Mouse (Mus musculus) MEL (cell line): ENCODE measurements around the gene Uso1. TPM values are rescaled to one million over a fixed set of nuclear protein-coding genes. Genes with fewer than 3 reads are reported as not detected.

ENCODE experiments used
- DNase-seq: peaks from one replicate; pipeline ENCODE4 v3.0.0; 2011; ENCODE audit warnings: low read depth, low spot score
- H3K27ac ChIP-seq: 2 replicates; pipeline ENCODE4 v1.5.1; 2012; ENCODE audit warnings: low read depth, mild to moderate bottlenecking, control low read depth, low read length, moderate library complexity; ENCODE audit not compliant: control insufficient read depth
- H3K27me3 ChIP-seq, 2 experiments: fragments of 150-350 bp in 1 of 2; sonication (generic) in 1 of 2; 2 replicates each; pipeline ENCODE4 v1.6.1; 2012; ENCODE audit warnings: low read length in 2 of 2, mild to moderate bottlenecking in 2 of 2, improper control_type of control experiment in 1 of 2, moderate library complexity in 1 of 2; ENCODE audit not compliant: insufficient read depth in 2 of 2, control insufficient read depth in 1 of 2
- H3K36me3 ChIP-seq, 2 experiments: 2 replicates each; pipeline ENCODE4 v1.6.1; 2012 to 2014; ENCODE audit warnings: low read length in 2 of 2, improper control_type of control experiment in 1 of 2, inconsistent platforms in 1 of 2, mild to moderate bottlenecking in 1 of 2; ENCODE audit not compliant: insufficient read depth in 2 of 2, control insufficient read depth in 1 of 2
- H3K4me1 ChIP-seq, 2 experiments: fragments of 150-350 bp in 1 of 2; sonication (generic) in 1 of 2; 2 replicates each; pipeline ENCODE4 v1.6.1; 2012; ENCODE audit warnings: low read length in 2 of 2, improper control_type of control experiment in 1 of 2, mild to moderate bottlenecking in 1 of 2; ENCODE audit not compliant: insufficient read depth in 2 of 2, control insufficient read depth in 1 of 2
- H3K4me3 ChIP-seq, 2 experiments: fragments of 150-350 bp in 1 of 2; sonication (generic) in 1 of 2; 2 replicates each; pipeline ENCODE4 v1.5.1; 2012; ENCODE audit warnings: low read depth in 2 of 2, low read length in 2 of 2, mild to moderate bottlenecking in 2 of 2, moderate library complexity in 2 of 2, control low read depth in 1 of 2, improper control_type of control experiment in 1 of 2; ENCODE audit not compliant: control insufficient read depth in 1 of 2, insufficient read depth in 1 of 2
- H3K79me2 ChIP-seq: 2 replicates; pipeline ENCODE4 v1.6.1; 2012; ENCODE audit warnings: mild to moderate bottlenecking, low read length, moderate library complexity; ENCODE audit not compliant: control insufficient read depth, poor library complexity, insufficient read depth
- H3K9ac ChIP-seq: 2 replicates; pipeline ENCODE4 v1.6.1; 2012; ENCODE audit warnings: low read depth, mild to moderate bottlenecking, control low read depth, low read length, moderate library complexity; ENCODE audit not compliant: control insufficient read depth, poor library complexity, severe bottlenecking
- H3K9me3 ChIP-seq: fragments of 150-350 bp; sonication (generic); replicated peaks from 2 replicates; pipeline ENCODE4 v1.6.1; 2012; ENCODE audit warnings: mild to moderate bottlenecking, low read length, improper control_type of control experiment, moderate library complexity; ENCODE audit not compliant: insufficient read depth
- BHLHE40 ChIP-seq: IDR thresholded peaks from 2 replicates; pipeline ENCODE4 v1.6.1; 2012; ENCODE audit warnings: low read depth, mild to moderate bottlenecking, inconsistent platforms, low read length, improper control_type of control experiment, borderline replicate concordance
- CHD1 ChIP-seq: IDR thresholded peaks from 2 replicates; pipeline ENCODE4 v1.6.1; 2012; ENCODE audit warnings: low read depth, mild to moderate bottlenecking, inconsistent platforms, low read length, improper control_type of control experiment
- CTCF ChIP-seq, 3 experiments: IDR thresholded peaks in 2 of 3; conservative IDR thresholded peaks in 1 of 3; 2 replicates each; pipeline ENCODE4 v1.5.1; 2011 to 2012; ENCODE audit warnings: low read length in 3 of 3, low read depth in 2 of 3, mild to moderate bottlenecking in 2 of 3, improper control_type of control experiment in 1 of 3, inconsistent platforms in 1 of 3, mixed read lengths in 1 of 3, moderate library complexity in 1 of 3; ENCODE audit not compliant: control insufficient read depth in 1 of 3, insufficient read depth in 1 of 3, poor library complexity in 1 of 3, severe bottlenecking in 1 of 3
- KAT2A ChIP-seq: conservative IDR thresholded peaks from 2 replicates; pipeline ENCODE4 v1.6.1; 2012; ENCODE audit warnings: low read depth, low read length, improper control_type of control experiment, inconsistent platforms
- MAFK ChIP-seq: IDR thresholded peaks from 2 replicates; pipeline ENCODE4 v1.6.1; 2011; ENCODE audit warnings: low read depth, mild to moderate bottlenecking, low read length, improper control_type of control experiment, borderline replicate concordance
- MXI1 ChIP-seq: IDR thresholded peaks from 2 replicates; pipeline ENCODE4 v1.6.1; 2011; ENCODE audit warnings: mild to moderate bottlenecking, low read depth, low read length, improper control_type of control experiment
- MYB ChIP-seq: IDR thresholded peaks from 2 replicates; pipeline ENCODE4 v1.6.1; 2011; ENCODE audit warnings: mild to moderate bottlenecking, low read depth, low read length, improper control_type of control experiment
- MYC ChIP-seq: IDR thresholded peaks from 2 replicates; pipeline ENCODE4 v1.6.1; 2011; ENCODE audit warnings: low read depth, mild to moderate bottlenecking, low read length, improper control_type of control experiment, moderate library complexity
- NELFE ChIP-seq: IDR thresholded peaks from 2 replicates; pipeline ENCODE4 v1.6.1; 2011; ENCODE audit warnings: low read depth, low read length, improper control_type of control experiment
- POLR2AphosphoS5 ChIP-seq: IDR thresholded peaks from 2 replicates; pipeline ENCODE4 v1.6.1; 2012; ENCODE audit warnings: low read depth, borderline replicate concordance, mild to moderate bottlenecking, inconsistent platforms, low read length, moderate library complexity, mixed read lengths
- RCOR1 ChIP-seq: IDR thresholded peaks from 2 replicates; pipeline ENCODE4 v1.6.1; 2012; ENCODE audit warnings: low read depth, mild to moderate bottlenecking, inconsistent platforms, low read length, improper control_type of control experiment
- SIN3A ChIP-seq: IDR thresholded peaks from 2 replicates; pipeline ENCODE4 v1.6.1; 2012; ENCODE audit warnings: low read length, improper control_type of control experiment, inconsistent platforms
- TAL1 ChIP-seq: IDR thresholded peaks from 2 replicates; pipeline ENCODE4 v1.6.1; 2012; ENCODE audit warnings: mild to moderate bottlenecking, inconsistent platforms, low read length, moderate library complexity, mixed read lengths
- TCF12 ChIP-seq: IDR thresholded peaks from 2 replicates; pipeline ENCODE4 v1.6.1; 2014; ENCODE audit warnings: low read depth, mild to moderate bottlenecking, inconsistent platforms, low read length, improper control_type of control experiment, moderate library complexity
- UBTF ChIP-seq: IDR thresholded peaks from 2 replicates; pipeline ENCODE4 v1.6.1; 2012; ENCODE audit warnings: low read depth, mild to moderate bottlenecking, inconsistent platforms, low read length, improper control_type of control experiment, moderate library complexity, borderline replicate concordance; ENCODE audit not compliant: insufficient read depth
- ZNF384 ChIP-seq: IDR thresholded peaks from 2 replicates; pipeline ENCODE4 v1.6.1; 2012; ENCODE audit warnings: low read depth, mild to moderate bottlenecking, inconsistent platforms, low read length, improper control_type of control experiment
- polyA plus RNA-seq, 2 experiments: library from polyadenylated mRNA; stranded (reverse) in 1 of 2; unstranded in 1 of 2; fragments of >175 nt in 1 of 2; fragments of >200 nt in 1 of 2; gene quantifications; 2 replicates each; pipeline versions ENCODE4 v1.2.1 to v1.2.4; 2012; ENCODE audit warnings: low replicate concordance in 2 of 2, low read depth in 1 of 2; ENCODE audit not compliant: insufficient read length in 2 of 2, insufficient read depth in 1 of 2, missing spikeins in 1 of 2
- total RNA-seq: library from RNA; depleted of rRNA; stranded (reverse); fragments of 300-350 nt; gene quantifications from 2 replicates; pipeline ENCODE4 v1.2.3, GENCODE M21; 2012

The Uso1 gene
- total and polyA plus RNA-seq, 3 experiments: 22.1 to 69.1 (median 62.0) TPM

DNA sequence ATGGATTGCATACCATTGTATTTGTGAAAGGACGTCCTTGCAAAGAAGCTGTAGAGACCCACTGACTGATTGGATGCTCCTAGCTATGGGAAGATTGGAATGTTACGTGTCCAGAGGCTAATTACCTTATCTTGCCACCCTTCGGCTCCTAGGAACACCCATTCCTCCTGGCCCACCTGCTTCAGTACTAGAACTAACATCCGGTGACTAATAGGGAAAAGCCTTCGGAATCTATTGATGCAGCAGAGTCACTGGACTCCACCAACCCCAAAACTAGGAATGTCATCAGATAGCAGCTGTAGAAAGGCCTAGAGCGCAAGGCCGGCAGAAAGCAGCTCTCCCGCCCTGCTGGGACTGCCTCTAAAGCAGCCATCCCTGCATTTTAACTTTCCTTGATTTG is 36.1 kb upstream of the Uso1 start:
- DNase-seq: no peak
- TF ChIP-seq MAFK: no peak
- no peak for TF ChIP-seq RCOR1
- no peak for TF ChIP-seq POLR2AphosphoS5
- no peak for TF ChIP-seq UBTF
- Histone ChIP-seq H3K4me3 (no peak overlapping the region), H3K9ac (no peak overlapping the region), H3K79me2 (no peaks in the 10 kb centered on the region), H3K9me3 (no peaks in the 10 kb centered on the region), H3K27me3 (no peaks in the 10 kb centered on the region), H3K27ac (no peak overlapping the region), H3K4me1 (peaks cover 0 to 2% of the 10 kb centered on the region in 2 experiments; a peak in 1 of 4 replicates), H3K36me3 (peaks cover 0 to 2% of the 10 kb centered on the region in 2 experiments; a peak in 1 of 4 replicates)

DNA sequence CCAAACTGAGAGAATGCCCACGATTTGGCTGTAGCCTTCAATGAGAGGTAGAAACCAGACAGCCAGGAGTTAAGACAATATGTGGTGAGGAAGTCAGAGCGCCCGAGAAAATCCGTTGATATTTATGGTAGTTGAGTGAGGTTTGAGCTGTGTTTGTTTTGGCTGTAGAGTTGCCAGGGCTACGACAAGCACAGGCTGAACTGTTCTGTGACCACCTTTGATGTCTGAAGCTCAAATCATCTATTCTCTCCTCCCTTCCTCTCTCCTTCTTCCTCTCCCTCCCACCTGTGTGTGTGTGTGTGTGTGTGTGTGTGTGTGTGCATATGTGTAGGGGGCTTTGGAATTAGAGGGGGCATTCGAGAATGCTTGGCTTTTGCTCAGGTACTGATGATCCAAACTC is 34.7 kb upstream of the Uso1 start:
- DNase-seq: no peak
- Histone ChIP-seq H3K36me3 (peaks cover 0 to 6% of the 10 kb centered on the region in 2 experiments; a peak in 2 of 4 replicates), H3K4me3 (no peak overlapping the region), H3K79me2 (no peaks in the 10 kb centered on the region), H3K9ac (no peak overlapping the region), H3K9me3 (no peaks in the 10 kb centered on the region), H3K4me1 (peaks cover 0 to 5% of the 10 kb centered on the region in 2 experiments; a peak in 1 of 4 replicates), H3K27ac (no peak overlapping the region), H3K27me3 (no peaks in the 10 kb centered on the region)
- no peak for TF ChIP-seq ZNF384

DNA sequence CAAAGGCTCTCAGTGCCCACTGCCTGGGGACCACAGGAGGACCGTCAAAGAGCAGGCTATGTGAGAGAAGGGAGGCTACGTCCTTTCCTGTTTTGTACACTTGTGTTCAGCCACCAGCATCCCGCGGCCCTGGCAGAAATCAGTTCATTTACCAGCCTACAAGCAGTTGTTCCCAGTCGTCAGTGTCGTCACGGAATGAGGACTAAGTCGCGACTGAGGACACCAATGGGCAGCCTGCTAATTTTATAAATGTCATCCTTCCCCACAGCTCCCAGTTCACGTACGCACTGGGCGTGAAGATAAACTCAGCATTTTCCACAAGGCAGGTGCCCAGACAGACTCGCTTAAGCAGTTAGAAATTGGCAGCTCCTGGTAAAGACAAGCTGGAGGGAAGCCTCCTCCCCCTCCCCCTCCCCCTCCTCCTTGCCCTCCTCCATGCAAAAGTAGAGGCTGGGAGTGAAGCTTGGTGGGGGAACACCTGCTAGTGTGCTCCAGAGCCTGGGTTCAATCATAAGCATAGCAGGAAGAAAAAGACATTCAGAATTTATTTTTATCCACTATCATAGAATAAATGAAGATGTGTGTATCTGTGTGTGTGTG is 33.8 kb upstream of the Uso1 start:
- Histone ChIP-seq H3K4me3 (no peak overlapping the region), H3K9ac (no peak overlapping the region), H3K27ac (no peak overlapping the region), H3K27me3 (no peaks in the 10 kb centered on the region), H3K79me2 (no peaks in the 10 kb centered on the region), H3K36me3 (peaks cover 0 to 6% of the 10 kb centered on the region in 2 experiments; a peak in 2 of 4 replicates), H3K9me3 (no peaks in the 10 kb centered on the region), H3K4me1 (peaks cover 0 to 5% of the 10 kb centered on the region in 2 experiments; a peak in 1 of 4 replicates)
- no peak for DNase-seq
- TF ChIP-seq TAL1 (no peak), ZNF384 (no peak), SIN3A (no peak), CTCF (IDR thresholded peaks at IDR 0.05 in 2 of 3, conservative IDR thresholded peaks at IDR 0.05 in 1 of 3; ENCODE audit: control insufficient read depth in 1 of 3, insufficient read depth in 1 of 3, low read depth in 2 of 3, low read length in 3 of 3, poor library complexity in 1 of 3, severe bottlenecking in 1 of 3) (no peak), NELFE (no peak), MAFK (no peak), POLR2AphosphoS5 (no peak), TCF12 (no peak), MXI1 (no peak), MYC (no peak), BHLHE40 (no peak), CHD1 (no peak), MYB (no peak), KAT2A (no peak)
